Mouse (Mus musculus) limb, embryonic 15.5 days (tissue): ENCODE measurements around the gene Cts6. TPM values are rescaled to one million over a fixed set of nuclear protein-coding genes. Genes with fewer than 3 reads are reported as not detected.
"Not testable (repeated sequence)": the region's sequence is repeated elsewhere in the genome, so short reads cannot be mapped to it uniquely, and the experiment has no call there.

Source experiments
- ATAC-seq: fragments of 200-750 bp; cut with Nextera tagmentation; 2 replicates; pipeline ENCODE4 v1.8.0; 2017; ENCODE audit warnings: low read depth, moderate TSS enrichment; ENCODE audit not compliant: insufficient number of reproducible peaks, low FRiP score, low TSS enrichment
- H3K27ac ChIP-seq: fragments of 300-500 bp; sonication (generic); 2 replicates; pipeline ENCODE4 v1.5.1; 2015; ENCODE audit warnings: moderate library complexity, mild to moderate bottlenecking, inconsistent platforms
- H3K27me3 ChIP-seq: fragments of 300-500 bp; sonication (generic); 2 replicates; pipeline ENCODE4 v1.6.1; 2015; ENCODE audit warnings: inconsistent platforms
- H3K36me3 ChIP-seq: fragments of 300-500 bp; sonication (generic); 2 replicates; pipeline ENCODE4 v1.6.1; 2015; ENCODE audit warnings: inconsistent platforms
- H3K4me1 ChIP-seq: fragments of 300-500 bp; sonication (generic); 2 replicates; pipeline ENCODE4 v1.6.1; 2015; ENCODE audit warnings: inconsistent platforms
- H3K4me2 ChIP-seq: fragments of 300-500 bp; sonication (generic); 2 replicates; pipeline ENCODE4 v1.6.1; 2015; ENCODE audit warnings: mild to moderate bottlenecking, inconsistent platforms
- H3K4me3 ChIP-seq: fragments of 300-500 bp; sonication (generic); 2 replicates; pipeline ENCODE4 v1.5.1; 2015; ENCODE audit warnings: mild to moderate bottlenecking, inconsistent platforms
- H3K9ac ChIP-seq: fragments of 300-500 bp; sonication (generic); 2 replicates; pipeline ENCODE4 v1.6.1; 2015; ENCODE audit warnings: inconsistent platforms
- H3K9me3 ChIP-seq: fragments of 300-500 bp; sonication (generic); 2 replicates; pipeline ENCODE4 v1.6.1; 2016; ENCODE audit warnings: inconsistent platforms
- WGBS: fragments of 180-500 bp; shearing (Covaris S2); methylation state at CpG from one replicate; pipeline ENCODE4 v1.1.7; 2015; 5-methylcytosine and 5-hydroxymethylcytosine counted together
- polyA plus RNA-seq: library from polyadenylated mRNA; unstranded; fragments of >200 nt; fragmentation: Nextera tagmentation; extraction: Ambion mirVana; gene quantifications from 2 replicates; pipeline ENCODE4 v1.2.1, GENCODE M21; 2015

Gene Cts6
- not detected in 2 replicates for polyA plus RNA-seq

GRCm38 (mm10) chr13:61203310-61203709 lies at the start of gene Cts6:
Cts6 (minus strand) TSS chr13:61203410.
- H3K4me3 ChIP-seq: no peak within 1 kb of the TSS
- no peak within 1 kb of the TSS for H3K4me2 ChIP-seq
- no peak for ATAC-seq
- WGBS: 87% methylated on average over 3 of the region's 3 CpGs
- no peaks in the 10 kb centered on the region for H3K36me3 ChIP-seq
- no peaks in the 10 kb centered on the region for H3K27me3 ChIP-seq
- H3K27ac ChIP-seq: no peak within 1 kb of the TSS
- H3K9ac ChIP-seq: no peak within 1 kb of the TSS
- no peaks in the 10 kb centered on the region for H3K4me1 ChIP-seq
- no peaks in the 10 kb centered on the region; the same call in 1 of the 2 replicates for H3K9me3 ChIP-seq

GRCm38 (mm10) chr13:61241076-61241947 lies 38.1 kb upstream of the Cts6 start:
- Histone ChIP-seq H3K36me3 (no peaks in the 10 kb centered on the region), H3K9ac (no peak overlapping the region), H3K4me2 (no peak overlapping the region), H3K27me3 (no peaks in the 10 kb centered on the region), H3K4me3 (no peak overlapping the region), H3K9me3 (no peaks in the 10 kb centered on the region), H3K4me1 (no peaks in the 10 kb centered on the region), H3K27ac (no peak overlapping the region)
- ATAC-seq: no peak
- 55% methylated on average over 13 of the region's 13 CpGs for WGBS

GRCm38 (mm10) chr13:61185151-61185933 lies 17.9 kb downstream of the Cts6 start:
- H3K9me3 ChIP-seq, H3K4me2 ChIP-seq, ATAC-seq, H3K36me3 ChIP-seq, H3K27ac ChIP-seq, H3K4me1 ChIP-seq, H3K4me3 ChIP-seq, H3K27me3 ChIP-seq, H3K9ac ChIP-seq: not testable (repeated sequence)
- WGBS: 76% methylated on average over 5 of the region's 5 CpGs

- 83% methylated on average over 4 of the region's 4 CpGs for WGBS
- no peaks in the 10 kb centered on the region for H3K27me3 ChIP-seq
- no peak overlapping the region for H3K4me2 ChIP-seq
- no peaks in the 10 kb centered on the region for H3K9me3 ChIP-seq
- H3K4me1 ChIP-seq: no peaks in the 10 kb centered on the region
- ATAC-seq: no peak
- H3K4me3 ChIP-seq: no peak overlapping the region
- no peak overlapping the region for H3K27ac ChIP-seq
- H3K9ac ChIP-seq: no peak overlapping the region
- no peaks in the 10 kb centered on the region for H3K36me3 ChIP-seq
Measured at GRCm38 (mm10) chr13:61164622-61165021, 38.6 kb downstream of the Cts6 start.

GRCm38 (mm10) chr13:61164156-61164555 lies 39.1 kb downstream of the Cts6 start, which contains the start of gene Ctsr:
Ctsr (minus strand) TSS chr13:61164256.
- no peaks in the 10 kb centered on the region for H3K4me1 ChIP-seq
- H3K9me3 ChIP-seq: no peaks in the 10 kb centered on the region
- 63% methylated on average over 1 of the region's 1 CpGs for WGBS
- no peaks in the 10 kb centered on the region for H3K36me3 ChIP-seq
- H3K9ac ChIP-seq: no peak within 1 kb of the TSS
- no peak within 1 kb of the TSS for H3K27ac ChIP-seq
- no peak within 1 kb of the TSS for H3K4me2 ChIP-seq
- no peak within 1 kb of the TSS for H3K4me3 ChIP-seq
- no peaks in the 10 kb centered on the region for H3K27me3 ChIP-seq
- no peak for ATAC-seq

Other genes with a start within 250 kb of the Cts6 start
- gene Ctsj, start 197.5 kb downstream of the Cts6 start, polyA plus RNA-seq: not detected in 2 replicates
- not detected in 2 replicates for gene Ctsq, start 162.8 kb downstream of the Cts6 start, polyA plus RNA-seq
- gene Ctsr, start 39.2 kb downstream of the Cts6 start, polyA plus RNA-seq: not detected in 2 replicates
- not detected in 2 replicates for gene Cts8, start 51.9 kb upstream of the Cts6 start, polyA plus RNA-seq
- not detected in 2 replicates for gene Gm49398, start 85.4 kb upstream of the Cts6 start, polyA plus RNA-seq
- gene Cts7, start 154.8 kb upstream of the Cts6 start, polyA plus RNA-seq: not detected in 2 replicates